Mouse (Mus musculus) ovary, postnatal 14 days (tissue): ENCODE results near the gene Gsk3a.

Experiments used
- DNase-seq: peaks from one replicate; pipeline ENCODE4 v3.0.0; 2022; ENCODE audit warnings: low spot score

Gene Gsk3a

GRCm38 (mm10) chr7:25220457-25221101, 17.1 kb downstream of the Gsk3a start, which contains the start of gene Dedd2:
Gene Dedd2, minus strand, starts transcription at chr7:25220615.
- no peak for DNase-seq

- DNase-seq = peak; percentile 84
Measured at GRCm38 (mm10) chr7:25219756-25220456, 17.7 kb downstream of the Gsk3a start.

GRCm38 (mm10) chr7:25219416-25219750, 18.3 kb downstream of the Gsk3a start:
- DNase-seq = no peak

GRCm38 (mm10) chr7:25218705-25219415, 18.8 kb downstream of the Gsk3a start:
- peak; percentile 39 for DNase-seq

GRCm38 (mm10) chr7:25217653-25218395, 19.8 kb downstream of the Gsk3a start:
- no peak for DNase-seq

- no peak for DNase-seq
Measured at GRCm38 (mm10) chr7:25214172-25214571, 23.5 kb downstream of the Gsk3a start.

GRCm38 (mm10) chr7:25213099-25213498, 24.6 kb downstream of the Gsk3a start:
- no peak for DNase-seq

- no peak for DNase-seq
Measured at GRCm38 (mm10) chr7:25210482-25210881, 27.2 kb downstream of the Gsk3a start.

GRCm38 (mm10) chr7:25209161-25209622, 28.5 kb downstream of the Gsk3a start:
- no peak for DNase-seq

GRCm38 (mm10) chr7:25206094-25206830, 31.4 kb downstream of the Gsk3a start:
- DNase-seq = no peak

- no peak for DNase-seq
Measured at GRCm38 (mm10) chr7:25205355-25206093, 32.1 kb downstream of the Gsk3a start.

- no peak for DNase-seq
Measured at GRCm38 (mm10) chr7:25203624-25204023, 34.0 kb downstream of the Gsk3a start.

- no peak for DNase-seq
Measured at GRCm38 (mm10) chr7:25197384-25198018, 40.1 kb downstream of the Gsk3a start.

- no peak for DNase-seq
Measured at GRCm38 (mm10) chr7:25196107-25196506, 41.5 kb downstream of the Gsk3a start.

- DNase-seq = no peak
Measured at GRCm38 (mm10) chr7:25195148-25195547, 42.5 kb downstream of the Gsk3a start.

GRCm38 (mm10) chr7:25192110-25192509, 45.5 kb downstream of the Gsk3a start:
- no peak for DNase-seq

- no peak for DNase-seq
Measured at GRCm38 (mm10) chr7:25190806-25191205, 46.8 kb downstream of the Gsk3a start.

GRCm38 (mm10) chr7:25187662-25188650, 49.7 kb downstream of the Gsk3a start:
- DNase-seq = peak; percentile 86

GRCm38 (mm10) chr7:25184091-25184490, 53.6 kb downstream of the Gsk3a start:
- DNase-seq = no peak
